8 mouse cellular contexts compared by ENCODE assay signal in genomic region chr1:131982907-131983306, GRCm38 (mm10). TPM values are rescaled to one million over a fixed set of nuclear protein-coding genes. Genes with fewer than 3 reads are reported as not detected.
DNase-seq lines count a peak whose midpoint lies in the region; ATAC-seq and TF ChIP-seq lines count a peak whose summit lies in the region.

No protein-coding gene starts in this region.

- ATAC-seq in limb, embryonic 14.5 days (ENCODE audit: low FRiP score, low read depth): peak; percentile 71
- ATAC-seq in midbrain, postnatal 0 days (ENCODE audit: low FRiP score): peak; percentile 54

- no peak overlapping the region for H3K9ac ChIP-seq in limb, embryonic 14.5 days (ENCODE audit: low read depth, low read length, severe bottlenecking)
- H3K9ac ChIP-seq in midbrain, postnatal 0 days (replicated peaks; ENCODE audit: low read length, poor library complexity, severe bottlenecking): no peak overlapping the region

- H3K4me3 ChIP-seq in limb, embryonic 14.5 days (replicated peaks; ENCODE audit: low read length): no peak overlapping the region
- H3K4me3 ChIP-seq in midbrain, postnatal 0 days (ENCODE audit: low read depth, low read length): no peak overlapping the region

- no peak overlapping the region for H3K4me2 ChIP-seq in limb, embryonic 14.5 days (replicated peaks; ENCODE audit: low read depth, low read length, severe bottlenecking)
- no peak overlapping the region for H3K4me2 ChIP-seq in midbrain, postnatal 0 days (ENCODE audit: low read depth, low read length, poor library complexity, severe bottlenecking)

- DNase-seq in urinary bladder, adult 2 months (ENCODE audit: low spot score): peak; percentile 64
- DNase-seq in urinary bladder, postnatal 10 days (ENCODE audit: low spot score): no peak
- DNase-seq in embryo, embryonic 10.5 days (ENCODE audit: low spot score): peak; percentile 84
- peak; percentile 49 for DNase-seq in gastrocnemius, postnatal 25 days
- DNase-seq in kidney, adult 9 months: peak; percentile 84
- DNase-seq in limb, embryonic 14.5 days (ENCODE audit: low spot score): peak; percentile 67
- peak; percentile 78 for DNase-seq in midbrain, postnatal 0 days (ENCODE audit: low spot score)
- peak; percentile 76 to 87 for DNase-seq in spleen, postnatal 10 days (ENCODE audit: low spot score in 2 of 2)

- no peaks in the 10 kb centered on the region for H3K4me1 ChIP-seq in limb, embryonic 14.5 days (ENCODE audit: control insufficient read depth, insufficient read depth, low read length)
- no peaks in the 10 kb centered on the region for H3K4me1 ChIP-seq in midbrain, postnatal 0 days (ENCODE audit: insufficient read depth, low read length)

- TF ChIP-seq POLR2A in limb, embryonic 14.5 days (IDR thresholded peaks at IDR 0.05; ENCODE audit: borderline replicate concordance, extremely low read depth, insufficient read depth, insufficient read length): no peak

- peak; percentile 97 for TF ChIP-seq CTCF in midbrain, postnatal 0 days (IDR thresholded peaks at IDR 0.05)

- H3K27ac ChIP-seq in limb, embryonic 14.5 days (replicated peaks; ENCODE audit: low read depth, low read length): no peak overlapping the region
- no peak overlapping the region for H3K27ac ChIP-seq in midbrain, postnatal 0 days (ENCODE audit: low read depth, low read length)

- no peaks in the 10 kb centered on the region for H3K9me3 ChIP-seq in limb, embryonic 14.5 days (ENCODE audit: control insufficient read depth, low read length)
- no peaks in the 10 kb centered on the region for H3K9me3 ChIP-seq in midbrain, postnatal 0 days (ENCODE audit: low read length)

- no peaks in the 10 kb centered on the region for H3K36me3 ChIP-seq in limb, embryonic 14.5 days (ENCODE audit: control insufficient read depth, insufficient read depth, low read length)
- no peaks in the 10 kb centered on the region for H3K36me3 ChIP-seq in midbrain, postnatal 0 days (ENCODE audit: insufficient read depth, low read length)

- no peaks in the 10 kb centered on the region for H3K27me3 ChIP-seq in limb, embryonic 14.5 days (ENCODE audit: control insufficient read depth, insufficient read depth, low read length)
- no peaks in the 10 kb centered on the region for H3K27me3 ChIP-seq in midbrain, postnatal 0 days (ENCODE audit: insufficient read depth, low read length)

- 17% methylated on average over 5 of the region's 5 CpGs for WGBS in limb, embryonic 14.5 days
- 12% methylated on average over 5 of the region's 5 CpGs for WGBS in midbrain, postnatal 0 days

RNA-seq across cellular contexts. Expression of gene Slc45a3, which starts 20.1 kb away (rescaled TPM):
- polyA plus RNA-seq in urinary bladder, adult 2 months (2012; rRNA removed): 5.6 and 5.7 TPM in 2 replicates
- total RNA-seq in gastrocnemius, postnatal 25 days (2021): 1 to 10 TPM; 1.3 to 1.6 TPM
- 9.9 and 13.1 TPM in 2 replicates for polyA plus RNA-seq in limb, embryonic 14.5 days (2012; rRNA removed)
- 10.5 and 11.1 TPM in 2 replicates for polyA plus RNA-seq in limb, embryonic 14.5 days (2014; fragmentation: Nextera tagmentation; extraction: Ambion mirVana)
- 0.80 and 1.3 TPM in 2 replicates for total RNA-seq in midbrain, postnatal 0 days (2014; rRNA removed)
- polyA plus RNA-seq in midbrain, postnatal 0 days (2015; fragmentation: Nextera tagmentation; extraction: Ambion mirVana): 0.38 and 0.63 TPM in 2 replicates

RNA-seq across cellular contexts. Expression of gene Elk4, which starts 24.5 kb away (rescaled TPM):
- 35.7 and 51.0 TPM in 2 replicates for polyA plus RNA-seq in urinary bladder, adult 2 months (2012; rRNA removed)
- 10 to 100 TPM; 59.2 to 59.9 TPM for total RNA-seq in gastrocnemius, postnatal 25 days (2021)
- 26.8 and 30.0 TPM in 2 replicates for polyA plus RNA-seq in limb, embryonic 14.5 days (2012; rRNA removed)
- 36.6 and 38.8 TPM in 2 replicates for polyA plus RNA-seq in limb, embryonic 14.5 days (2014; fragmentation: Nextera tagmentation; extraction: Ambion mirVana)
- total RNA-seq in midbrain, postnatal 0 days (2014; rRNA removed): 17.6 and 23.4 TPM in 2 replicates
- 6.0 and 8.1 TPM in 2 replicates for polyA plus RNA-seq in midbrain, postnatal 0 days (2015; fragmentation: Nextera tagmentation; extraction: Ambion mirVana)
